Mouse (Mus musculus) heart, embryonic 11.5 days (tissue): ENCODE results near the gene Ntrk3. TPM values are rescaled to one million over a fixed set of nuclear protein-coding genes. Genes with fewer than 3 reads are reported as not detected.

Experiments
- ATAC-seq: fragments of 200-750 bp; cut with Nextera tagmentation; replicated peaks from 2 replicates; pipeline ENCODE4 v1.8.0; 2017; ENCODE audit warnings: moderate library complexity; ENCODE audit not compliant: insufficient number of reproducible peaks, low FRiP score, low TSS enrichment
- H3K27ac ChIP-seq: fragments of 300-500 bp; sonication (generic); 2 replicates; pipeline ENCODE4 v1.5.1; 2014; ENCODE audit warnings: mild to moderate bottlenecking, low read depth, low read length
- H3K27me3 ChIP-seq: fragments of 300-500 bp; sonication (generic); 2 replicates; pipeline ENCODE4 v1.6.1; 2014; ENCODE audit warnings: mild to moderate bottlenecking, low read length, mixed read lengths; ENCODE audit not compliant: control insufficient read depth, insufficient read depth
- H3K36me3 ChIP-seq: fragments of 300-500 bp; sonication (generic); 2 replicates; pipeline ENCODE4 v1.6.1; 2014; ENCODE audit warnings: mild to moderate bottlenecking, low read length, moderate library complexity, mixed read lengths; ENCODE audit not compliant: control insufficient read depth, insufficient read depth
- H3K4me1 ChIP-seq: fragments of 300-500 bp; sonication (generic); 2 replicates; pipeline ENCODE4 v1.6.1; 2014; ENCODE audit warnings: low read length; ENCODE audit not compliant: control insufficient read depth, insufficient read depth
- H3K4me2 ChIP-seq: fragments of 300-500 bp; sonication (generic); 2 replicates; pipeline ENCODE4 v1.6.1; 2014; ENCODE audit warnings: mild to moderate bottlenecking, moderate library complexity
- H3K4me3 ChIP-seq: fragments of 300-500 bp; sonication (generic); 2 replicates; pipeline ENCODE4 v1.5.1; 2014; ENCODE audit warnings: low read depth, low read length
- H3K9ac ChIP-seq: fragments of 300-500 bp; sonication (generic); 2 replicates; pipeline ENCODE4 v1.6.1; 2014; ENCODE audit warnings: mild to moderate bottlenecking, low read depth, low read length, moderate library complexity
- H3K9me3 ChIP-seq: fragments of 300-500 bp; sonication (generic); replicated peaks from 2 replicates; pipeline ENCODE4 v1.6.1; 2016; ENCODE audit warnings: low read length; ENCODE audit not compliant: control insufficient read depth
- WGBS: fragments of 180-500 bp; shearing (Covaris S2); extraction: QIAGEN DNeasy Blood & Tissue Kit; methylation state at CpG from one replicate; pipeline ENCODE4 v1.1.7; 2014; ENCODE audit not compliant: insufficient replicate concordance; 5-methylcytosine and 5-hydroxymethylcytosine counted together
- polyA plus RNA-seq: library from polyadenylated mRNA; unstranded; fragments of >200 nt; fragmentation: Nextera tagmentation; extraction: Ambion mirVana; gene quantifications from 2 replicates; pipeline ENCODE4 v1.2.1, GENCODE M21; 2014

Gene Ntrk3
- polyA plus RNA-seq, 1 experiment from 2014 or later, result 1.1 TPM

- no peak overlapping the region for H3K4me3 ChIP-seq
- no peak for ATAC-seq
- H3K27me3 ChIP-seq, result no peaks in the 10 kb centered on the region
- H3K9ac ChIP-seq, result no peak overlapping the region
- H3K36me3 ChIP-seq, result no peaks in the 10 kb centered on the region
- no peaks in the 10 kb centered on the region for H3K4me1 ChIP-seq
- H3K9me3 ChIP-seq, result no peaks in the 10 kb centered on the region
- H3K4me2 ChIP-seq, result no peak overlapping the region
- H3K27ac ChIP-seq, result no peak overlapping the region
- WGBS, result 86% methylated on average over 3 of the region's 3 CpGs
Observed at GRCm38 (mm10) chr7:78440896-78441295, 296.9 kb downstream of the Ntrk3 start.

- WGBS, result 90% methylated on average over 6 of the region's 6 CpGs
- Histone ChIP-seq H3K36me3 (no peaks in the 10 kb centered on the region), H3K4me2 (no peak overlapping the region), H3K4me1 (no peaks in the 10 kb centered on the region), H3K9me3 (no peaks in the 10 kb centered on the region), H3K27ac (no peak overlapping the region), H3K27me3 (no peaks in the 10 kb centered on the region), H3K9ac (no peak overlapping the region), H3K4me3 (no peak overlapping the region)
- no peak for ATAC-seq
Observed at GRCm38 (mm10) chr7:78440476-78440875, 297.3 kb downstream of the Ntrk3 start.

- ATAC-seq, result no peak
- no peaks in the 10 kb centered on the region for H3K4me1 ChIP-seq
- H3K27ac ChIP-seq, result no peak overlapping the region
- H3K9ac ChIP-seq, result no peak overlapping the region
- H3K4me3 ChIP-seq, result no peak overlapping the region
- H3K4me2 ChIP-seq, result no peak overlapping the region
- 66% methylated on average over 9 of the region's 9 CpGs for WGBS
- H3K9me3 ChIP-seq, result no peaks in the 10 kb centered on the region
- no peaks in the 10 kb centered on the region for H3K27me3 ChIP-seq
- no peaks in the 10 kb centered on the region for H3K36me3 ChIP-seq
Observed at GRCm38 (mm10) chr7:78439361-78440120, 298.3 kb downstream of the Ntrk3 start.

- no peaks in the 10 kb centered on the region for H3K36me3 ChIP-seq
- H3K4me2 ChIP-seq, result no peak overlapping the region
- H3K27ac ChIP-seq, result no peak overlapping the region
- ATAC-seq, result no peak
- no peak overlapping the region for H3K9ac ChIP-seq
- H3K4me3 ChIP-seq, result no peak overlapping the region
- no peaks in the 10 kb centered on the region for H3K9me3 ChIP-seq
- 45% methylated on average over 5 of the region's 5 CpGs for WGBS
- no peaks in the 10 kb centered on the region for H3K27me3 ChIP-seq
- no peaks in the 10 kb centered on the region for H3K4me1 ChIP-seq
Observed at GRCm38 (mm10) chr7:78433617-78434144, 304.1 kb downstream of the Ntrk3 start.

- 75% methylated on average over 4 of the region's 4 CpGs for WGBS
Observed at GRCm38 (mm10) chr7:78431611-78432010, 306.2 kb downstream of the Ntrk3 start.

GRCm38 (mm10) chr7:78412172-78412571, 325.6 kb downstream of the Ntrk3 start:
- H3K9me3 ChIP-seq, result no peaks in the 10 kb centered on the region
- no peak for ATAC-seq
- no peaks in the 10 kb centered on the region for H3K36me3 ChIP-seq
- no peaks in the 10 kb centered on the region for H3K4me1 ChIP-seq
- H3K27me3 ChIP-seq, result no peaks in the 10 kb centered on the region
- no peak overlapping the region for H3K4me3 ChIP-seq
- no peak overlapping the region for H3K4me2 ChIP-seq
- no peak overlapping the region for H3K9ac ChIP-seq
- no peak overlapping the region for H3K27ac ChIP-seq
- WGBS, result 77% methylated on average over 2 of the region's 2 CpGs

More at GRCm38 (mm10) chr7:78431611-78432010, 306.2 kb downstream of the Ntrk3 start:
- H3K9ac ChIP-seq, result no peak overlapping the region
- no peaks in the 10 kb centered on the region for H3K27me3 ChIP-seq
- H3K9me3 ChIP-seq, result no peaks in the 10 kb centered on the region
- no peak for ATAC-seq
- H3K36me3 ChIP-seq, result no peaks in the 10 kb centered on the region
- H3K4me2 ChIP-seq, result no peak overlapping the region
- H3K4me1 ChIP-seq, result no peaks in the 10 kb centered on the region
- no peak overlapping the region for H3K4me3 ChIP-seq
- H3K27ac ChIP-seq, result no peak overlapping the region

- no peak overlapping the region for H3K9ac ChIP-seq
- WGBS, result 51% methylated on average over 5 of the region's 5 CpGs
- ATAC-seq, result no peak
- H3K27ac ChIP-seq, result no peak overlapping the region
- H3K4me2 ChIP-seq, result no peak overlapping the region
- no peaks in the 10 kb centered on the region for H3K9me3 ChIP-seq
- H3K4me1 ChIP-seq, result no peaks in the 10 kb centered on the region
- no peak overlapping the region for H3K4me3 ChIP-seq
- H3K36me3 ChIP-seq, result no peaks in the 10 kb centered on the region
- no peaks in the 10 kb centered on the region for H3K27me3 ChIP-seq
Observed at GRCm38 (mm10) chr7:78409970-78410369, 327.8 kb downstream of the Ntrk3 start.

GRCm38 (mm10) chr7:78406641-78407291, 331.0 kb downstream of the Ntrk3 start:
- H3K9me3 ChIP-seq, result no peaks in the 10 kb centered on the region
- no peak for ATAC-seq
- no peaks in the 10 kb centered on the region for H3K36me3 ChIP-seq
- H3K4me2 ChIP-seq, result no peak overlapping the region
- H3K9ac ChIP-seq, result no peak overlapping the region
- no peak overlapping the region for H3K27ac ChIP-seq
- H3K4me3 ChIP-seq, result no peak overlapping the region
- no peaks in the 10 kb centered on the region for H3K27me3 ChIP-seq
- no peaks in the 10 kb centered on the region for H3K4me1 ChIP-seq
- 83% methylated on average over 5 of the region's 5 CpGs for WGBS
